Mouse (Mus musculus): ENCODE measurements around the gene Tjp2. TPM values are rescaled to one million over a fixed set of nuclear protein-coding genes. Genes with fewer than 3 reads are reported as not detected.

Tjp2 gene
- 4.2 TPM for polyA plus RNA-seq (2015; fragmentation: Illumina TruSeq; extraction: RNeasy Lipid Tissue Mini Kit (QIAGEN cat#74804); ENCODE audit: insufficient read depth, low replicate concordance)

DNA sequence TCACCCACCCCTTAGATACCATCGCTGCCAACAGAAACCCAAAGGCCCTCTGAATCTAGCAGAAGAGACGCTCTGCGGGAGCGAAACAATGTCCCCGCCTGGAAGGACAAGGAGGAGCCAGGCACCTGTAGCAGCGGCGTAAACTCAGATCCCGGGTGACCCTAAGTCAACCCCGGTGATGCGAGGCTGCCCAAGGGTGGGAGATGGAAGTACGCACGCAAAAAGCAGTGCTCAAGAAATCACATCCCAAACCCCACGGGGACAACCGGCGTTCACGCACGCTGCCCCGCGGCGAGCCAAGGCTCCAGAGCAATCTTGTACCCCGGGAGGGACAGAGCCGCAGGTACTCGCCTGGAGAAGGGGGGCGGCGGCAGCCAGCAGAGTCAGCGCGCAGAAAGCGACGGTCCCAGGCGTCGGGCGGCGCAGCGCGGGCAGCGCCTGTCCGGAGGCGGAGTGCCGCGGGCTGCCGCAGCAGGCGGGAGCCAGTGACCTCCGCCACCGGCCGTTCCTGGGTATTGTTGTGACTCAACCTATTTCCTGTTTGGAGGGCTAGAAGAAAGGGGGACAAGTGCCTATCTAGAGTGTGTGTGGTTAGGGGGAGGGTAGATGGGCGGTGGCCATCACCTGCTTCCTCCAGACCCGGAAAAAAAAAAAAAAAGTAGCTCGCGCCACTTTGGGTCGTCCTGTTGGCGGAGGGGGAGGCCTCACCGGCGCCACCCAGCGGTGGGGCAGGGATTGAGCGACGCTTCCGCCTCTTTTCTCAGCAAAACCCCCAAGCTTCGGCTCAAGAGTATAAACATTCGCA, at the start of gene Tjp2:
TSS of gene Tjp2 (minus strand) at position 531 of the 805 bp plus-strand sequence.

Other genes with a start within 250 kb of the Tjp2 start
- gene Fam189a2, start 194.0 kb downstream of the Tjp2 start, polyA plus RNA-seq (2015; fragmentation: Illumina TruSeq; extraction: RNeasy Lipid Tissue Mini Kit (QIAGEN cat#74804); ENCODE audit: insufficient read depth, low replicate concordance) = 1.3 TPM
- gene Fxn, start 55.6 kb upstream of the Tjp2 start, polyA plus RNA-seq (2015; fragmentation: Illumina TruSeq; extraction: RNeasy Lipid Tissue Mini Kit (QIAGEN cat#74804); ENCODE audit: insufficient read depth, low replicate concordance) = 7.8 TPM